Mouse (Mus musculus) embryonic facial prominence, embryonic 11.5 days (tissue): Measurements from ENCODE around the gene Gm16223. TPM values are rescaled to one million over a fixed set of nuclear protein-coding genes. Genes with fewer than 3 reads are reported as not detected.

Experiments
- ATAC-seq: fragments of 200-750 bp; cut with Nextera tagmentation; replicated peaks from 2 replicates; pipeline ENCODE4 v1.8.0; 2017; ENCODE audit warnings: low read depth; ENCODE audit not compliant: insufficient number of reproducible peaks, low FRiP score, low TSS enrichment
- DNase-seq: peaks from one replicate; pipeline ENCODE4 v3.0.0-alpha.2; 2015; ENCODE audit warnings: low spot score
- H3K27ac ChIP-seq: fragments of 300-500 bp; sonication (generic); replicated peaks from 2 replicates; pipeline ENCODE4 v1.5.1; 2014; ENCODE audit warnings: mild to moderate bottlenecking, low read depth, low read length, control low read depth
- H3K27me3 ChIP-seq: fragments of 300-500 bp; sonication (generic); 2 replicates; pipeline ENCODE4 v1.6.1; 2014; ENCODE audit warnings: mild to moderate bottlenecking, low read length, moderate library complexity, mixed read lengths; ENCODE audit not compliant: control insufficient read depth, insufficient read depth
- H3K36me3 ChIP-seq: fragments of 300-500 bp; sonication (generic); replicated peaks from 2 replicates; pipeline ENCODE4 v1.6.1; 2014; ENCODE audit warnings: low read depth, mild to moderate bottlenecking, low read length, moderate library complexity, mixed read lengths; ENCODE audit not compliant: control insufficient read depth, insufficient read depth
- H3K4me1 ChIP-seq: fragments of 300-500 bp; sonication (generic); 2 replicates; pipeline ENCODE4 v1.6.1; 2014; ENCODE audit warnings: low read length, mixed read lengths; ENCODE audit not compliant: control insufficient read depth, insufficient read depth
- H3K4me2 ChIP-seq: fragments of 300-500 bp; sonication (generic); 2 replicates; pipeline ENCODE4 v1.6.1; 2014; ENCODE audit warnings: low read depth, mild to moderate bottlenecking, control low read depth, low read length, moderate library complexity
- H3K4me3 ChIP-seq: fragments of 300-500 bp; sonication (generic); 2 replicates; pipeline ENCODE4 v1.5.1; 2014; ENCODE audit warnings: low read depth, low read length, control low read depth
- H3K9ac ChIP-seq: fragments of 300-500 bp; sonication (generic); replicated peaks from 2 replicates; pipeline ENCODE4 v1.6.1; 2014; ENCODE audit warnings: mild to moderate bottlenecking, control low read depth, low read length
- H3K9me3 ChIP-seq: fragments of 300-500 bp; sonication (generic); replicated peaks from 2 replicates; pipeline ENCODE4 v1.6.1; 2016; ENCODE audit warnings: mild to moderate bottlenecking, low read length, inconsistent platforms, mixed read lengths; ENCODE audit not compliant: control insufficient read depth
- WGBS: fragments of 180-500 bp; shearing (Covaris S2); extraction: QIAGEN DNeasy Blood & Tissue Kit; methylation state at CpG from one replicate; pipeline ENCODE4 v1.1.7; 2014; 5-methylcytosine and 5-hydroxymethylcytosine counted together
- polyA plus RNA-seq: library from polyadenylated mRNA; unstranded; fragments of >200 nt; fragmentation: Nextera tagmentation; extraction: Ambion mirVana; gene quantifications from 2 replicates; pipeline ENCODE4 v1.2.1, GENCODE M21; 2014

Gene Gm16223
- polyA plus RNA-seq, 1 experiment from 2014 or later = not detected

GRCm38 (mm10) chr5:42174109-42174508, 106.3 kb downstream of the Gm16223 start:
- Histone ChIP-seq H3K36me3 (no peaks in the 10 kb centered on the region), H3K4me1 (no peaks in the 10 kb centered on the region), H3K4me2 (no peak overlapping the region), H3K9ac (no peak overlapping the region), H3K9me3 (no peaks in the 10 kb centered on the region), H3K27me3 (no peaks in the 10 kb centered on the region), H3K4me3 (no peak overlapping the region), H3K27ac (no peak overlapping the region)
- DNase-seq (no peak), ATAC-seq (no peak)
- 68% methylated on average over 2 of the region's 2 CpGs for WGBS

- Histone ChIP-seq H3K9ac (no peak overlapping the region), H3K4me1 (no peaks in the 10 kb centered on the region), H3K27ac (no peak overlapping the region), H3K36me3 (no peaks in the 10 kb centered on the region), H3K9me3 (no peaks in the 10 kb centered on the region), H3K4me3 (no peak overlapping the region), H3K27me3 (no peaks in the 10 kb centered on the region), H3K4me2 (no peak overlapping the region)
- ATAC-seq (no peak), DNase-seq (no peak)
- 41% methylated on average over 2 of the region's 2 CpGs for WGBS
These were observed 107.7 kb downstream of the Gm16223 start for GRCm38 (mm10) chr5:42175424-42175823.

- DNase-seq (no peak), ATAC-seq (no peak)
- no peaks in the 10 kb centered on the region for H3K36me3 ChIP-seq
- no peaks in the 10 kb centered on the region for H3K4me1 ChIP-seq
- 56% methylated on average over 3 of the region's 3 CpGs for WGBS
- H3K27ac ChIP-seq = no peak overlapping the region
- no peaks in the 10 kb centered on the region for H3K9me3 ChIP-seq
- no peak overlapping the region for H3K4me3 ChIP-seq
- H3K4me2 ChIP-seq = no peak overlapping the region
- H3K9ac ChIP-seq = no peak overlapping the region
- no peaks in the 10 kb centered on the region for H3K27me3 ChIP-seq
These were observed 130.7 kb downstream of the Gm16223 start for GRCm38 (mm10) chr5:42198493-42198892.

GRCm38 (mm10) chr5:42207456-42208122, 139.8 kb downstream of the Gm16223 start:
- DNase-seq (no peak), ATAC-seq (no peak)
- no peaks in the 10 kb centered on the region for H3K36me3 ChIP-seq
- H3K4me2 ChIP-seq = no peak overlapping the region
- H3K9me3 ChIP-seq = no peaks in the 10 kb centered on the region
- WGBS = 92% methylated on average over 3 of the region's 3 CpGs
- H3K4me3 ChIP-seq = no peak overlapping the region
- H3K9ac ChIP-seq = no peak overlapping the region
- no peaks in the 10 kb centered on the region for H3K4me1 ChIP-seq
- no peak overlapping the region for H3K27ac ChIP-seq
- no peaks in the 10 kb centered on the region for H3K27me3 ChIP-seq

- Histone ChIP-seq H3K4me2 (no peak overlapping the region), H3K4me3 (no peak overlapping the region), H3K9me3 (no peaks in the 10 kb centered on the region), H3K36me3 (no peaks in the 10 kb centered on the region), H3K4me1 (no peaks in the 10 kb centered on the region), H3K27me3 (no peaks in the 10 kb centered on the region), H3K27ac (no peak overlapping the region), H3K9ac (no peak overlapping the region)
- WGBS = 51% methylated on average over 4 of the region's 4 CpGs
- no peak for ATAC-seq
- DNase-seq = no peak
These were observed 144.0 kb downstream of the Gm16223 start for GRCm38 (mm10) chr5:42211554-42212338.

- DNase-seq = no peak
- no peak overlapping the region for H3K4me2 ChIP-seq
- no peaks in the 10 kb centered on the region for H3K9me3 ChIP-seq
- H3K9ac ChIP-seq = no peak overlapping the region
- ATAC-seq = no peak
- H3K27me3 ChIP-seq = no peaks in the 10 kb centered on the region
- H3K4me1 ChIP-seq = no peaks in the 10 kb centered on the region
- H3K36me3 ChIP-seq = no peaks in the 10 kb centered on the region
- H3K4me3 ChIP-seq = no peak overlapping the region
- no peak overlapping the region for H3K27ac ChIP-seq
- 91% methylated on average over 4 of the region's 4 CpGs for WGBS
These were observed 144.6 kb downstream of the Gm16223 start for GRCm38 (mm10) chr5:42212353-42212752.

- ATAC-seq = no peak
- DNase-seq = no peak
- no peak overlapping the region for H3K27ac ChIP-seq
- no peak overlapping the region for H3K9ac ChIP-seq
- no peaks in the 10 kb centered on the region for H3K27me3 ChIP-seq
- H3K4me3 ChIP-seq = no peak overlapping the region
- no peaks in the 10 kb centered on the region for H3K4me1 ChIP-seq
- no peak overlapping the region for H3K4me2 ChIP-seq
- H3K36me3 ChIP-seq = no peaks in the 10 kb centered on the region
- no peaks in the 10 kb centered on the region for H3K9me3 ChIP-seq
- 75% methylated on average over 1 of the region's 1 CpGs for WGBS
These were observed 157.1 kb downstream of the Gm16223 start for GRCm38 (mm10) chr5:42224840-42225239.

GRCm38 (mm10) chr5:42228631-42229030, 160.9 kb downstream of the Gm16223 start:
- 37% methylated on average over 2 of the region's 2 CpGs for WGBS
- H3K4me1 ChIP-seq = no peaks in the 10 kb centered on the region

More at GRCm38 (mm10) chr5:42228631-42229030, 160.9 kb downstream of the Gm16223 start:
- H3K9me3 ChIP-seq = no peaks in the 10 kb centered on the region
- no peak overlapping the region for H3K4me2 ChIP-seq
- no peak for DNase-seq
- no peaks in the 10 kb centered on the region for H3K27me3 ChIP-seq
- H3K9ac ChIP-seq = no peak overlapping the region
- no peak overlapping the region for H3K4me3 ChIP-seq
- H3K36me3 ChIP-seq = no peaks in the 10 kb centered on the region
- ATAC-seq = no peak
- H3K27ac ChIP-seq = no peak overlapping the region
